Mouse (Mus musculus) heart, adult 2 months (tissue): ENCODE results near the gene Fgfbp3. TPM values are rescaled to one million over a fixed set of nuclear protein-coding genes. Genes with fewer than 3 reads are reported as not detected.
"Not testable (repeated sequence)": the region's sequence is repeated elsewhere in the genome, so short reads cannot be mapped to it uniquely, and the experiment has no call there.

Experiments used
- DNase-seq, 2 experiments: peaks; one replicate each; pipeline ENCODE4 v3.0.0; 2021
- H3K27ac ChIP-seq: fragments of 200-600 bp; 2 replicates; pipeline ENCODE4 v1.8.1; 2022
- H3K27me3 ChIP-seq: fragments of 200-500 bp; 2 replicates; pipeline ENCODE4 v1.6.1; 2012; ENCODE audit warnings: mild to moderate bottlenecking, low read length, inconsistent platforms, mixed read lengths; ENCODE audit not compliant: control insufficient read depth, insufficient read depth
- H3K36me3 ChIP-seq: fragments of 200-500 bp; 2 replicates; pipeline ENCODE4 v1.6.1; 2012; ENCODE audit warnings: low read length, inconsistent platforms; ENCODE audit not compliant: control insufficient read depth, insufficient read depth
- H3K4me1 ChIP-seq: fragments of 200-500 bp; 2 replicates; pipeline ENCODE4 v1.6.1; 2011; ENCODE audit warnings: low read length; ENCODE audit not compliant: control insufficient read depth, insufficient read depth
- H3K4me3 ChIP-seq: fragments of 200-600 bp; 2 replicates; pipeline ENCODE4 v1.8.1; 2022
- H3K79me2 ChIP-seq: fragments of 200-500 bp; replicated peaks from 2 replicates; pipeline ENCODE4 v1.6.1; 2012; ENCODE audit warnings: mild to moderate bottlenecking, inconsistent platforms, low read length, moderate library complexity, mixed read lengths; ENCODE audit not compliant: control insufficient read depth, insufficient read depth
- H3K9ac ChIP-seq: fragments of 200-500 bp; 2 replicates; pipeline ENCODE4 v1.6.1; 2012; ENCODE audit warnings: low read depth, mild to moderate bottlenecking, control low read depth, inconsistent platforms, low read length, mixed read lengths
- CTCF ChIP-seq: fragments of 200-600 bp; IDR thresholded peaks from 2 replicates; pipeline ENCODE4 v1.8.1; 2022; ENCODE audit warnings: antibody characterized with exemption, mild to moderate bottlenecking, moderate library complexity
- EP300 ChIP-seq: fragments of 200-500 bp; IDR thresholded peaks from 2 replicates; pipeline ENCODE4 v1.6.1; 2011; ENCODE audit warnings: low read depth, low read length, control low read depth; ENCODE audit not compliant: insufficient read depth
- POLR2A ChIP-seq: fragments of 200-500 bp; IDR thresholded peaks from 2 replicates; pipeline ENCODE4 v1.6.1; 2011; ENCODE audit warnings: mild to moderate bottlenecking, low read depth, low read length, control low read depth; ENCODE audit not compliant: insufficient read depth
- WGBS: fragments of 180-500 bp; shearing (Covaris S2); methylation state at CpG from one replicate; pipeline ENCODE4 v1.1.7; 2018; 5-methylcytosine and 5-hydroxymethylcytosine counted together
- intact Hi-C: fragments of 180-260 bp; cut with DNase I; formaldehyde crosslinking; loops from one replicate; pipeline ENCODE4 v1.15.1; 2025
- polyA plus RNA-seq: library from polyadenylated mRNA; depleted of rRNA; stranded (reverse); fragments of >200 nt; gene quantifications from 2 replicates; pipeline ENCODE4 v1.2.3, GENCODE M21; 2012; rRNA removed
- total RNA-seq, 2 experiments: library from RNA; stranded (reverse); gene quantifications; 2 replicates each; pipeline ENCODE4 v1.2.3; 2021

Gene Fgfbp3
- total and polyA plus RNA-seq, 3 experiments, result 1.3 to 3.1 (median 1.7) TPM

GRCm38 (mm10) chr19:36886316-36886715 lies 33.1 kb downstream of the Fgfbp3 start:
- Histone ChIP-seq H3K4me1 (no peaks in the 10 kb centered on the region), H3K9ac (no peak overlapping the region), H3K4me3 (no peak overlapping the region), H3K27me3 (no peaks in the 10 kb centered on the region), H3K79me2 (no peaks in the 10 kb centered on the region), H3K27ac (no peak overlapping the region), H3K36me3 (peaks cover 13% of the 10 kb centered on the region)
- TF ChIP-seq CTCF, result peak; percentile 61
- TF ChIP-seq EP300, result no peak
- no peak for DNase-seq
- WGBS, result 82% methylated on average over 2 of the region's 2 CpGs
- intact Hi-C loops, result no loop called here

- Histone ChIP-seq H3K4me3 (no peak overlapping the region), H3K4me1 (no peaks in the 10 kb centered on the region), H3K79me2 (no peaks in the 10 kb centered on the region), H3K27me3 (no peaks in the 10 kb centered on the region), H3K36me3 (peaks cover 9% of the 10 kb centered on the region), H3K9ac (no peak overlapping the region), H3K27ac (no peak overlapping the region)
- WGBS, result 84% methylated on average over 6 of the region's 6 CpGs
- peak in 1 of 2 experiments; percentile 26 for DNase-seq
- intact Hi-C loops, result loop anchor here (2.0 kb wide), 1 partner anchor 20 kb away; no protein-coding TSS in a partner anchor
- TF ChIP-seq CTCF, result peak; percentile 60
- TF ChIP-seq EP300, result no peak
Observed at GRCm38 (mm10) chr19:36883119-36883518, 36.3 kb downstream of the Fgfbp3 start.

DNA sequence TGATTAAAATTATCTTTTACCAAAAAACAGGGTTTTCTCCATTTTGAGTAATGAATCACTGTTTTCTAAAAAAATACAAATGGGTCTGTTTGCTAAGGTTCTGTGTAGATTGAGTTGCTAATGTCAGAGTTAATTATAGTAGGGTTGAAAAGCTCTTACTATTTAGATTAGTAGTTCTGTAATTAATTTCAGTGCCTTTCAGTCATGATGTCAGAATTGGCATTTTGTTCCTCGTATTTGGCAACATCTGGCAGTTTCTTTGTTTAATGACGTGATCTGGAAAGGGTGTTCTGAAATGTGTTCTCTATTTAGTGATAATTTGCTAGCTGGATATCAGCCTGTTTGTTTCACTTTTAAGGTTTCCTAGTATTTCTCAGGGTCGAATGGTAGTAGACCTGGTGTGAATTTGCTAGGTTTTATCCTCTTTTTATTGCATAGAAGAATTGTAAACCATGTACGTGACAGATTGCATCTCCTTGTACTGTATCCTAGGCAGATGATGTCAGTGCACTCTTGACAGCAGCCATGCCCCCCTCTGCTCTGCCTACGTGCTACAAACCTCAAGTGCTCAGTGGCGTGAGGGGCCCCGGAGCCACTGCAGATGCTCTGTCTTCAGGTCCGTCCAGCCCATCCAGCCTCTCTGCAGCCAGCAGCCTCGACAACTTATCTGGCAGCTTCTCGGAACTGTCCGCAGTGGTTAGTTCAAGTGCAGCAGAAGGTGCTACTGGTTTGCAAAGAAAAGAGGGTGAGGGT lies 40.5 kb downstream of the Fgfbp3 start:
- no peak for DNase-seq
- H3K9ac ChIP-seq, result no peak overlapping the region
- no peaks in the 10 kb centered on the region for H3K27me3 ChIP-seq
- no peaks in the 10 kb centered on the region for H3K4me1 ChIP-seq
- intact Hi-C loops, result no loop called here
- H3K4me3 ChIP-seq, result no peak overlapping the region
- H3K36me3 ChIP-seq, result peaks cover 13% of the 10 kb centered on the region
- H3K79me2 ChIP-seq, result no peaks in the 10 kb centered on the region
- no peak for TF ChIP-seq POLR2A
- no peak for TF ChIP-seq CTCF
- no peak for TF ChIP-seq EP300
- 61% methylated on average over 11 of the region's 11 CpGs for WGBS
- no peak overlapping the region for H3K27ac ChIP-seq

GRCm38 (mm10) chr19:36877329-36877728 lies 42.1 kb downstream of the Fgfbp3 start:
- Histone ChIP-seq H3K4me3 (no peak overlapping the region), H3K27me3 (no peaks in the 10 kb centered on the region), H3K27ac (no peak overlapping the region), H3K79me2 (no peaks in the 10 kb centered on the region), H3K4me1 (no peaks in the 10 kb centered on the region), H3K9ac (no peak overlapping the region), H3K36me3 (peaks cover 14% of the 10 kb centered on the region)
- TF ChIP-seq POLR2A (no peak), CTCF (no peak), EP300 (no peak)
- intact Hi-C loops, result no loop called here
- DNase-seq, result no peak

GRCm38 (mm10) chr19:36874651-36875050 lies 44.8 kb downstream of the Fgfbp3 start:
- peaks cover 15% of the 10 kb centered on the region for H3K36me3 ChIP-seq

DNA sequence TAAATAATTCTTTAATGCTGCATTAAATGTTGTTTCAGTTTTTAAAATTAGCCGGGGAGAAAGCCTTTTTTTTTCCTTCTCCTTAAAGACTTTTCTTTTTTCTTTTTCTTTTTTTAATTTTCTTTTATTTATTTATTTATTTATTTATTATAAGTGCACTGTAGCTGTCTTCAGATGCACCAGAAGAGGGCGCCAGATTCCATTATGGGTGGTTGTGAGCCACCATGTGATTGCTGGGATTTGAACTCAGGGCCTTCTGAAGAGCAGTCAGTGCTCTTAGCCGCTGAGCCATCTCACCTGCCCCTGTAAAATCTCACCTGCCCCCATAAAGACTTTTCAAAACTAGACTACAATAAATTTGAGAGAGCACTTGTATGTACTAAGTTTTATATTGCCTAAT lies 50.7 kb downstream of the Fgfbp3 start:
- not testable (repeated sequence) for H3K36me3 ChIP-seq, DNase-seq, H3K27me3 ChIP-seq, H3K4me1 ChIP-seq, H3K4me3 ChIP-seq, H3K79me2 ChIP-seq, H3K9ac ChIP-seq, H3K27ac ChIP-seq
- WGBS, result 85% methylated on average over 3 of the region's 3 CpGs
- intact Hi-C loops, result loop anchor here (5.0 to 10.0 kb wide), 2 partner anchors 51 to 116 kb away; no protein-coding TSS in a partner anchor
- peak; percentile 73 for TF ChIP-seq CTCF

More at GRCm38 (mm10) chr19:36874651-36875050, 44.8 kb downstream of the Fgfbp3 start:
- H3K4me1 ChIP-seq, result no peaks in the 10 kb centered on the region
- H3K27ac ChIP-seq, result no peak overlapping the region
- no peak overlapping the region for H3K4me3 ChIP-seq
- TF ChIP-seq EP300 (no peak), CTCF (no peak), POLR2A (no peak)
- no peak overlapping the region for H3K9ac ChIP-seq
- intact Hi-C loops, result no loop called here
- no peak for DNase-seq
- H3K27me3 ChIP-seq, result no peaks in the 10 kb centered on the region
- 80% methylated on average over 2 of the region's 2 CpGs for WGBS
- H3K79me2 ChIP-seq, result no peaks in the 10 kb centered on the region

Other genes starting within 250 kb of the Fgfbp3 start
- gene Ppp1r3c, start 183.0 kb downstream of the Fgfbp3 start, total RNA-seq, result 100 to 1,000 TPM in 1 of 2 experiments, 10 to 100 TPM in 1; 90.4 to 152 TPM
- gene Ppp1r3c, start 183.0 kb downstream of the Fgfbp3 start, polyA plus RNA-seq, result 49.7 and 99.7 TPM in 2 replicates
- 10 to 100 TPM; 69.4 to 72.8 TPM for gene Tnks2, start 85.4 kb downstream of the Fgfbp3 start, total RNA-seq
- 18.6 and 34.9 TPM in 2 replicates for gene Tnks2, start 85.4 kb downstream of the Fgfbp3 start, polyA plus RNA-seq
- 10 to 100 TPM; 12.4 to 13.5 TPM for gene Btaf1, start 6.5 kb upstream of the Fgfbp3 start, total RNA-seq
- gene Btaf1, start 6.5 kb upstream of the Fgfbp3 start, polyA plus RNA-seq, result 2.7 and 5.5 TPM in 2 replicates